Mouse (Mus musculus) forebrain, embryonic 12.5 days (tissue): ENCODE data around the gene Senp7. TPM values are rescaled to one million over a fixed set of nuclear protein-coding genes. Genes with fewer than 3 reads are reported as not detected.

Experiments
- ATAC-seq: fragments of 200-750 bp; cut with Nextera tagmentation; 2 replicates; pipeline ENCODE4 v1.8.0; 2017; ENCODE audit warnings: moderate TSS enrichment; ENCODE audit not compliant: low FRiP score
- H3K27ac ChIP-seq: fragments of 300-500 bp; sonication (generic); 2 replicates; pipeline ENCODE4 v1.5.1; 2016; ENCODE audit warnings: mild to moderate bottlenecking
- H3K27me3 ChIP-seq: fragments of 300-500 bp; sonication (generic); 2 replicates; pipeline ENCODE4 v1.6.1; 2016; ENCODE audit warnings: mild to moderate bottlenecking
- H3K36me3 ChIP-seq: fragments of 300-500 bp; sonication (generic); replicated peaks from 2 replicates; pipeline ENCODE4 v1.6.1; 2016; ENCODE audit warnings: mild to moderate bottlenecking
- H3K4me1 ChIP-seq: fragments of 300-500 bp; sonication (generic); 2 replicates; pipeline ENCODE4 v1.6.1; 2016
- H3K4me2 ChIP-seq: fragments of 300-500 bp; sonication (generic); 2 replicates; pipeline ENCODE4 v1.6.1; 2016; ENCODE audit warnings: mild to moderate bottlenecking, moderate library complexity
- H3K4me3 ChIP-seq: fragments of 300-500 bp; sonication (generic); replicated peaks from 2 replicates; pipeline ENCODE4 v1.5.1; 2016; ENCODE audit warnings: mild to moderate bottlenecking
- H3K9ac ChIP-seq: fragments of 300-500 bp; sonication (generic); 2 replicates; pipeline ENCODE4 v1.6.1; 2016; ENCODE audit warnings: mild to moderate bottlenecking
- H3K9me3 ChIP-seq: fragments of 300-500 bp; sonication (generic); 2 replicates; pipeline ENCODE4 v1.6.1; 2016
- WGBS: fragments of 180-500 bp; shearing (Covaris S2); methylation state at CpG from one replicate; pipeline ENCODE4 v1.1.7; 2016; 5-methylcytosine and 5-hydroxymethylcytosine counted together
- microRNA-seq: library from miRNA; unstranded; fragments of <30 nt; microRNA quantifications from one replicate; pipeline ENCODE4, GENCODE M21; 2017
- polyA plus RNA-seq: library from polyadenylated mRNA; unstranded; fragments of >200 nt; fragmentation: Nextera tagmentation; extraction: Ambion mirVana; gene quantifications from 2 replicates; pipeline ENCODE4 v1.2.1, GENCODE M21; 2016

Senp7 gene
- polyA plus RNA-seq, 1 experiment from 2014 or later: 49.2 TPM

GRCm38 (mm10) chr16:56175867-56176581 lies 127.9 kb downstream of the Senp7 start:
- ATAC-seq: no peak
- no peaks in the 10 kb centered on the region for H3K4me1 ChIP-seq
- H3K4me2 ChIP-seq: no peak overlapping the region
- 68% methylated on average over 8 of the region's 8 CpGs for WGBS
- H3K27ac ChIP-seq: no peak overlapping the region
- H3K9ac ChIP-seq: no peak overlapping the region
- H3K9me3 ChIP-seq: no peaks in the 10 kb centered on the region
- no peak overlapping the region for H3K4me3 ChIP-seq
- peaks cover 25% of the 10 kb centered on the region for H3K36me3 ChIP-seq
- no peaks in the 10 kb centered on the region for H3K27me3 ChIP-seq

DNA sequence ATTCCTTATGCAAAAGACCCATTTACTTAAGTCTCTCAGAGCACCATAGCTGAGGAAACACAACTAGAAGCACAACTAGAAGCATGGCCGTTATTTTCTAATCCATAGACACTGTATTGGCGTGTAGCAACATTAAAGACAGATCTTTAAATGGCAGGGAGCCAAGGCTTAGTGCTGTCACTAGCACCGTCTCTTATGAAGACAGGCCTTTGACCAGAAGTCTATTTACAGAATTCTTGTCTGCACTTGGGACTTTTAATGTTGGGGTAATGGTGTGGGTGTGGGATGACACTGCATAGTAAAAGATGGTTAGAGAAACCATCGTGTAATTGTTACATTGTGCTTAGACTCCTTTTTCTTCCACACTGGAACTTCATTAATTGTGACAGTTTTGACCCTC lies 138.7 kb downstream of the Senp7 start:
- ATAC-seq: no peak
- Histone ChIP-seq H3K4me3 (no peak overlapping the region), H3K4me2 (no peak overlapping the region), H3K27ac (no peak overlapping the region), H3K9me3 (no peaks in the 10 kb centered on the region), H3K27me3 (no peaks in the 10 kb centered on the region), H3K36me3 (peaks cover 44% of the 10 kb centered on the region), H3K9ac (no peak overlapping the region), H3K4me1 (no peaks in the 10 kb centered on the region)
- WGBS: 84% methylated on average over 4 of the region's 4 CpGs

DNA sequence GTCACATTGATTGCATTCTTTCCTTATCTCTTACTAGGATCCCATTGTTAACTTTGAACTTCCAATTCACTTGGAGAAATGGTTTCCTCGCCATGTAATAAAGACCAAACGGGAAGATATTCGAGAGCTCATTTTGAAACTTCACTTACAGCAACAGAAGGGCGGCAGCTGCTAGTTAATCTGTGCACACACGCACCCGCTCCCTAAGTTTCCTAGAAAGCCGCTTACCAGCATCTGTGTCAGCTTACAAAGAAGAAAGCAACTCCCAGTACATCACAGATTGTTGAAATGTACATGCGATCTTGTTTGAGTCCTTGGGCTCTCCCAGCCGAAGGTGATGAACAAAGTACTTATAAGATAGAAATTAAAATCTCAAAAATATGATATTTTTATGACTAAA lies 140.1 kb downstream of the Senp7 start:
- no peaks in the 10 kb centered on the region for H3K27me3 ChIP-seq
- WGBS: 96% methylated on average over 9 of the region's 9 CpGs
- H3K4me1 ChIP-seq: no peaks in the 10 kb centered on the region
- H3K27ac ChIP-seq: no peak overlapping the region
- H3K9ac ChIP-seq: no peak overlapping the region
- ATAC-seq: no peak
- H3K9me3 ChIP-seq: no peaks in the 10 kb centered on the region
- H3K36me3 ChIP-seq: peaks cover 33% of the 10 kb centered on the region
- H3K4me2 ChIP-seq: no peak overlapping the region
- no peak overlapping the region for H3K4me3 ChIP-seq

DNA sequence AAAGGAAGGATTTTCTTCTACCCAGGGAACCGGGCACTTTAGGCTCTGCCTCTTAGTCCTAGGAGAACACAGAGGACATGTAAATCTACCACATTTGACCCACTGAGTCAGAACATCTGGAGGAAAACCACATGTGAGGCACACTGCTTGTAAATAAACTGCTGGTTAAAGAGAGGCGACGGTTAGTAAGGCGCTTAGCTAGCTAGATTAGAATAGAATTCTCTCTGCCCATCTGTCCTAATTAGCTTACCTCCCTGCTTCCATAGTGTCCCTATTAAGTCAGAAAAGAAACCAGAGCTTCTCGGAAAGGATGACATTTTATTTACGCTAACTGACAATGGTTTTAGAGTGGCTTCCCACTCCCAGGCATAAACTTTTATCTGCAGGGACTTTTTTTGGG lies 155.9 kb downstream of the Senp7 start, which contains the start of gene Impg2:
Impg2 (plus strand) TSS at position 263 of the 400 bp plus-strand sequence.
- Histone ChIP-seq H3K27ac (no peak within 1 kb of the TSS), H3K4me3 (no peak within 1 kb of the TSS), H3K27me3 (no peaks in the 10 kb centered on the region), H3K9ac (no peak within 1 kb of the TSS), H3K36me3 (no peaks in the 10 kb centered on the region), H3K4me2 (no peak within 1 kb of the TSS), H3K4me1 (no peaks in the 10 kb centered on the region), H3K9me3 (no peaks in the 10 kb centered on the region)
- no peak for ATAC-seq
- WGBS: 30% methylated on average over 6 of the region's 6 CpGs

GRCm38 (mm10) chr16:56212740-56213139 lies 164.6 kb downstream of the Senp7 start:
- Histone ChIP-seq H3K4me1 (no peaks in the 10 kb centered on the region), H3K4me3 (no peak overlapping the region), H3K36me3 (no peaks in the 10 kb centered on the region), H3K27me3 (no peaks in the 10 kb centered on the region), H3K9ac (no peak overlapping the region), H3K9me3 (no peaks in the 10 kb centered on the region), H3K4me2 (no peak overlapping the region), H3K27ac (no peak overlapping the region)
- ATAC-seq: no peak
- 86% methylated on average over 3 of the region's 3 CpGs for WGBS

DNA sequence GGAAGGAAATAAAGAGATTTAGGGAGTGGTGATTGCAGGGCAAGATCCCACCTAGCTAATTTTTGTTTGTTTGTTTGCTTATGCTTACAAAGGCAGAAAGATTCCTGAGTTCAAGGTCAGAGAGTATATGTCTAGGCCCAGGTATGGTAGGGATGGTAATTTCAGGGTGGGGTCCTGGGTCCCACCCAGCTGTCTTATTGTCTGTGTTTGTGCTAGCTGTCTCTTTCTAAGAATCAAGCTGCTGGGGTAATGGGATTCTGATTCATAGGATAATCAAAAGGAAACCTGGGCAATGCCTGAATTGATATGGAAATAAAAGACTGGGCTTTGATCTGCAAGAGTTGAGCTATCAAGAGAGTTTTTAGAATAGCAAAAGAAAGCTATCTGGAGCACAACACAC lies 179.5 kb downstream of the Senp7 start:
- Histone ChIP-seq H3K9ac (no peak overlapping the region), H3K36me3 (peaks cover 3% of the 10 kb centered on the region; the same call in 1 of the 2 replicates), H3K9me3 (no peaks in the 10 kb centered on the region), H3K4me3 (no peak overlapping the region), H3K27me3 (no peaks in the 10 kb centered on the region), H3K27ac (no peak overlapping the region), H3K4me2 (no peak overlapping the region), H3K4me1 (no peaks in the 10 kb centered on the region)
- ATAC-seq: no peak

- Histone ChIP-seq H3K4me2 (no peak overlapping the region), H3K4me1 (no peaks in the 10 kb centered on the region), H3K36me3 (peaks cover 3% of the 10 kb centered on the region; the same call in 1 of the 2 replicates), H3K4me3 (no peak overlapping the region), H3K9me3 (no peaks in the 10 kb centered on the region), H3K27ac (no peak overlapping the region), H3K9ac (no peak overlapping the region), H3K27me3 (no peaks in the 10 kb centered on the region)
- WGBS: 60% methylated on average over 2 of the region's 2 CpGs
- ATAC-seq: no peak
Measured at GRCm38 (mm10) chr16:56229455-56229854, 181.3 kb downstream of the Senp7 start.

- Histone ChIP-seq H3K27ac (no peak overlapping the region), H3K4me3 (no peak overlapping the region), H3K9ac (no peak overlapping the region), H3K36me3 (peaks cover 3% of the 10 kb centered on the region; the same call in 1 of the 2 replicates), H3K9me3 (no peaks in the 10 kb centered on the region), H3K4me2 (no peak overlapping the region), H3K4me1 (no peaks in the 10 kb centered on the region), H3K27me3 (no peaks in the 10 kb centered on the region)
- WGBS: 61% methylated on average over 10 of the region's 10 CpGs
- ATAC-seq: no peak
Measured at GRCm38 (mm10) chr16:56231300-56231699, 183.2 kb downstream of the Senp7 start.

DNA sequence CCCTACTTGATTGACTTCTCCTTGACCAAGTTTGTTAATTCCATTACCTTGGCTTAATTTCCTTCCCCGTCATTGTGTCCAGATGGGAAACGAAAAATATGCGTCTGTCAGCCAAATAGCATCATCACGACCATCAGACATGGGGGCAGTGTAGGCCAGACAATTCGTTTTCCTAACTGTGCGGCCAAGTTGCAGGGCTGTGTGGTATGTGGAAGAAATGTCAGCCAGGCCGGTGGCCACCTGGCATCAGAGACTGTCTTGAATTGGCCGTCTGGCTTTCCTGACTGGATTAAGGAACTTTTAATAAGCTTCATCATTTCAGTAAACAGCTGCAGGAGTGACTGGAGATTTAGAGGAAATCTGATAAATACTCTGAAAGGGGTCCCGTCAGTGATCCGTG lies 184.6 kb downstream of the Senp7 start:
- Histone ChIP-seq H3K27me3 (no peaks in the 10 kb centered on the region), H3K4me2 (no peak overlapping the region), H3K4me3 (no peak overlapping the region), H3K36me3 (peaks cover 3% of the 10 kb centered on the region; the same call in 1 of the 2 replicates), H3K9ac (no peak overlapping the region), H3K9me3 (no peaks in the 10 kb centered on the region), H3K4me1 (no peaks in the 10 kb centered on the region), H3K27ac (no peak overlapping the region)
- 91% methylated on average over 10 of the region's 10 CpGs for WGBS
- no peak for ATAC-seq

Small RNA genes within 50 kb of the gene (microRNA-seq; reads per million reads assigned to microRNA genes)
- not detected for gene Gm24047

Other genes with a start within 250 kb of the Senp7 start
- 1.5 and 1.8 TPM in 2 replicates for gene Nfkbiz, start 209.4 kb upstream of the Senp7 start, polyA plus RNA-seq
- 0.87 and 0.93 TPM in 2 replicates for gene Nxpe3, start 153.1 kb upstream of the Senp7 start, polyA plus RNA-seq
- 19.9 and 22.9 TPM in 2 replicates for gene Cep97, start 113.5 kb upstream of the Senp7 start, polyA plus RNA-seq
- 711 and 747 TPM in 2 replicates for gene Rpl24, start 82.1 kb upstream of the Senp7 start, polyA plus RNA-seq
- 19.6 and 20.4 TPM in 2 replicates for gene Zbtb11, start 74.5 kb upstream of the Senp7 start, polyA plus RNA-seq
- gene Pcnp, start 18.6 kb upstream of the Senp7 start, polyA plus RNA-seq: 316 and 329 TPM in 2 replicates
- gene Trmt10c, start 10.5 kb upstream of the Senp7 start, polyA plus RNA-seq: 29.5 and 31.0 TPM in 2 replicates
- 0.22 TPM in 2 replicates for gene Impg2, start 156.0 kb downstream of the Senp7 start, polyA plus RNA-seq